Mouse (Mus musculus): ENCODE measurements around the gene Tbc1d24.

Gene Tbc1d24

DNA sequence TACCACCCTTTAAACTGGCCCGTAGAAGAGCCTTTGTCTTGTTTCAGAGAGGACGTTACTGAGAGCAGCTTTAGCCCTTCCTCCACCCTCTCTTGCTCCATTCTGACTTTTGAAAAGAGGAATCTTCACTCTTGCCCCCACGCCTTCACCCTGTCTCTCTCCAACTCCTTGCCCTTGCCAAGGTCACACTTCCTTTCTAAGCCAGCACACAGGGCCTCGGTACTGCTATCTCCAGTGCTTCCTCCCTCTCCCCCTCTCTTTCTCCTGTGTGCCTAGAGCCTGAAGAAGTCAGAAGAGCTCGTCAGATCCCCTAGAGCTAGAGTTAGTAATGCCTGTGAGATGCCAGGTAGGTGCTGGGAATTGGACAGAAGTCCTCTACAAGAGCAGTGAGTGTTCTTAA is 34.6 kb downstream of the Tbc1d24 start:
- DNase-seq: no peak

DNA sequence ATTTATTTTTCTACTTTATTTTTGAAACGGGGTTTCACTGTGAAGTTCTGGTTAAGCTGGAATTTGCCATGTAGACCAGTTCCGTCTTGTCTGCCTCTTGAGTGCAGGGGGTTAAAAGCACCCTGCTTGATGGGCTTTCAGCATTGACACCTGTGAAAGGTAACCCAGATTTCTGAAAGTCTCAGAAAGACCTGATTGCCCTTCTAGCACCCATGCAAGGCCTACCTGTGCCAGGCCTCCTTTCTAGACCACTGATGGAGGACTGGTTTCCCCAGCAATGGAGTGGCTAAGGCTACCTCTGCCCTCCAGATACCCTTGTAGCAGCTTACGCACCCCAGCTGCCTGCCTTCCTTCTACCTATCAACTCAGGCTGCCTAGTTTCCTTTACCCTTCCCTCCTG is 35.2 kb downstream of the Tbc1d24 start:
- DNase-seq: no peak

DNA sequence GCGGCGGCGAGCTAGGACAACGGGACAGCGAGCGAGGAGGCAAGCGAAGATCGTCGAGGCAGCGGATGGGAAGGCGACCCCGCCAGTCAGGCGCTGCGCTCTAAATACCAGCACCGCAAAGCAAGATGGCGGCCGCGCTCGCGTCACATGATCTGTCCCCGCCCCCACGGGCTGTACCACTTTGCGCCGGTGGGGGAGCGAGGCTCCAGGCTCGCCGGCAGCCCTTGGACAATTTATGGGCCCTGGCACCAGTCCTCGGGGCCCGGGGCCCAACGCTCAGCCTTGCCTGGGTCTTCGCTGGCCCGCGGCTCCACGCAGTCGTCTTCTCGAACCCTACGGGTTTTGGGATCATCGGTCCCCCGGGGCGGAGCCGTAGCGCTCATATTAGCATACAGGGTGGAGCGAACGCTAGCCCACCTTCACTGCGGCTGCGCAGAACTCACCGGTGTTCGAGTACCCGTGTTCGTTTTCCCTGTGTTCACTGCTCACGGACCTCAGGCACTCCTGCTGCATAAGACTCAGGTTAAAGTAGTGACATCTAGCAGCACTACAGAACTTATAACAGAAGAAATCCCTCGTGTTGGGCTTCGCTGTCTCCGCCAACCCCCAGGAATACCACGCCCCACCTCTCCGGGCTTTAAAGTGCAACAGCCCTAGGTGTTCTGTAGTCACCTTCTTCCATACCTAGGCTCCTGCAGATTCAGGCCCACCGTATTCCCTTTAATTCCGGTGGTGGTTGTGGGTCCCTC is 35.9 kb downstream of the Tbc1d24 start, which contains the start of gene Atp6v0c:
Atp6v0c (minus strand) TSS at position 386 of the 749 bp plus-strand sequence.
- peak; percentile 98 for DNase-seq

DNA sequence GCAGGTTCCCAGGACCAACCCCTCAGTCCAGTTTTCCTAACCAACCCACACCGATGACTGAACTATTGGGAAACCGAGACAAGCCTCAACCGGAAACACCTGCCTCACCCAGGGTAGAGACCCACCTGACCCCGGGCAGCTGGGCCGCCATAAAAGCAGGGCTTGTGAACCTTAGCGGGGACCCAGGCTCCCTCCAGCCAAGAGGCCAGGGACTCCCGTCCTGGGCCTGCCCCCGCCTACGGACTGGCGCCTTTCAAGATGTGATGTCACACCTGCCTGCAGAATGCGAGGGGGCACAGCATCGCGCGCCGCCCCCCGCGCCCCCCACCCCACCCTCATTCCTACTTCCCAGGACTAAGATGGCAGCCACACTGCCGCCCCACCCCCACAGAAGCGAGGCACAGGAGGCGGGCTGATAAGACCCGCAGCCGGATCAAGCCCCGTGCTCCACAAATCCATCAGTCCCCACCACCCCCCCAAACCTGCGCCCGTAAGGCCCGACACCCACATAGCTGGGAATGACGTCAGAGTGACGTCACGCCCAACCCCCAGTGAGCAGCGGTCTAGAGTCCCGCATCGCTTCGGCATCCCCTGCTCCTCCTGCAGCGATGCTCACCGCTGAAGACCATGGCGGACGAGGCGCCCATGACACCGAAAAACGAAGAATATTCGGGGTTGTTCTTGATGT is 36.6 kb downstream of the Tbc1d24 start:
- DNase-seq: peak; percentile 73

DNA sequence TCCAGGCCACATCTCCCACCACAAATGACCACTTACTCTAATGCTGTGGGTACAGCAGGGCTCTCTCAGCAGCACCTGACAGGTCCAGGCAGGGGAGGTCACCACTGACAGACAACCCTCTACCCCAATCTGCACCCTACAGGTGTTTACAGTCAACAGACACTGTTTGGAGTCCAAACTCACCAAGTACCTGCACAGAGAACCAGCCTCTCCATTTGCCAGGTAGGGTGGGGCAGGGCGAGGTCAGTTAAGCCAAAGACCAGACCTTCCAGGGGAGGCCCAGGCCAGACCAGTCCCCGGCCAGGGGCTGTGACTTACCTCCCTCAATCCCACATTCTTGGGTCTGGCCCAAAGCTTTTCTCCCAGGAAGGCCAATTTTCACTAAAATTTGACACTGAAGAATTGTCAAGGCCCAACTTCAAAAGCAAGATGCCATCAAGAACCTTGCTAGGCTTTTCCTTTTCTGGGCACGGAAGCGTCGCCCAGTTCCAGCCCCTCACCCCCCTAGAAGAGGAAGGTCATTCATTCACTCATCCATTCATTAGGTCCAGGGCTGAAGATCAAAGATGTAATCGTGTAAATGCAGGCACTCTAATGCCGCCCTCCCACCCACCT is 37.4 kb downstream of the Tbc1d24 start:
- no peak for DNase-seq

DNA sequence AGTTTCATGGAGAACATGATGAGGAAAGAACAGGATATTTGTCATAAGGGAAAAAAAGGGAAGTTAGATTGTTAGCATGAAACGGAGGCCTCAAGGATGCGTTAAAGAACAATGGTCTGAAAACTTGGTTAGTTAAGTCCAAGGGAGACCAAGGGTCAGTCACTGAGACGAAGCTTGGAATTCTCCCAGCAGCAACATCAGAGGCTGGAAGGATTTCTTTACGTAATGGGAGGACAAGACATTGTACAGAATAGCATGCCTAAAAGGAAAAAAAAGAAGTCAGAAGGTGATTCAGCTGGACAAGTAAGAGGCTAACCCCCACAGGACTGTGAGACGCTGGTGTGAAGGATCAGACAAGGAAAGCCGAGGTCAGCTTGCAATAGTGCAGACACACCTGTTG is 38.2 kb downstream of the Tbc1d24 start:
- DNase-seq: no peak

DNA sequence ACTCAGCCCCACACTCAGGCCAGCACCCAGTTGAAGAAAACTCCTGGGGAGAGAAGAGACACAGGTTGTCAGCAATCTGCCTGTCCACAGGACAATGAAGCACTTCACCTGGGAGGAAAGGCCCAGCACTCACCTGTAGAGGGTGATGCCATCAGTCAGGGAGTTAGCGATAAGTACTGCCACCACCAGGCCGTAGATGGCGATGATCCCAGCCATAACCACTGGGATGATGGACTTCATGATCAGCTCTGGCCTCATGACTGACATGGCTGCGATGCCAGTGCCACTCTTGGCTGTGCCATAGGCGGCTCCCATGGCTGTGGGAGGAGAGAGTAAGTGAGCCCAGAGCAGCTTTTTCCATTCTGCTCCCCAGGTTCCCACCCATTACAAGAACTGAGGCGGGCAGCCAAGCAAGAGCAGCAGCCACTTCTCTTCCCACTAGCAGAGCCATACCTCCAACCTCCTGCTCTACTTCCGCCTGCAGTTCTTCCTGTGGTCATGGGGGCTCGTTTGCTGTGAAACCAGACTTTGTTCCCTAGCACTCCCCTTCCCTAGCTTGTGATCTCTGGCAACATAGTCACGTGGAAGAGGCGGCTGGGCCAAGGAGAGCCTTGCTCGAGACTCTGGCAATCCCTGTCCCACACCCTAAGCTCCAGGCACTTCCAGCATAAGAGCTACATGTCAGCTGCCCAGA is 40.6 kb downstream of the Tbc1d24 start:
- no peak for DNase-seq

DNA sequence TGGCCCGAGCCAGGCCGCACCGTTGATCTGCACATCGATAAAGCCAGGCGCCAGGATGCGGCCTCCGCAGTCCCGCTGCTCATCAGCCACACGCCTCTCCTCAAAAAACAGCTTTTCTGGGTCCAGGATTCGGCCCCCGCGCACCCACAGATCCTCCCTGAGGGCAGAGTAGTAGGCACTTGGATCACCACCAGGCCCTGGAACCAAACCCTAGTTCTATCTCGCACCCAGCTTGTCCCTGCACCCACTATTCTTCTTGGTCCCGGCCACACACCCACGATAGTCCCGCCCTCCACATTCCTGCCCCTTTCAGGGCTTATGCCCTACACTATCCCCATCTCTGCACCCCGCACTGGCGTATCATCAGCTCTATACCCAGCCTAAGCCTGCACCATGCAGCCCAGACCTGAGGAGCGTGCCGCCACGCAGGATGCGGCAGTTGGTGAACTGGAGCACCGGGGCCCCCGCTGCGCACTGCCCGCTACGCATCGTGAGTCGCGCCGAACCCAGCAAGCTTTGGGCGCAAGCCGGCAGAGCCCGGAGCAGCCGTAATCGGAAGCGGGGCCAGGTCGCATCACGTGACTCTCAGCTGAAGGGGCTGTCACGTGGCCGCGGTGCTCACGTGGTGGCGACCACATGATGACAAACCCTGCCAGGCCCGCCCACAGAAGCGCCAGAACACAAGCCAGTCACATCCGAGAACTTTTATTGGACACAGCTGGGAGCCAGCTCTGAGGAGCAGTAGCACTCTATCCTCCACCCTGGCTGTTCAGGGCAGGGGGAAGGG is 42.0 kb downstream of the Tbc1d24 start, which contains the start of gene Amdhd2:
Amdhd2 (minus strand) TSS at position 591 of the 787 bp plus-strand sequence.
- DNase-seq: peak; percentile 91

DNA sequence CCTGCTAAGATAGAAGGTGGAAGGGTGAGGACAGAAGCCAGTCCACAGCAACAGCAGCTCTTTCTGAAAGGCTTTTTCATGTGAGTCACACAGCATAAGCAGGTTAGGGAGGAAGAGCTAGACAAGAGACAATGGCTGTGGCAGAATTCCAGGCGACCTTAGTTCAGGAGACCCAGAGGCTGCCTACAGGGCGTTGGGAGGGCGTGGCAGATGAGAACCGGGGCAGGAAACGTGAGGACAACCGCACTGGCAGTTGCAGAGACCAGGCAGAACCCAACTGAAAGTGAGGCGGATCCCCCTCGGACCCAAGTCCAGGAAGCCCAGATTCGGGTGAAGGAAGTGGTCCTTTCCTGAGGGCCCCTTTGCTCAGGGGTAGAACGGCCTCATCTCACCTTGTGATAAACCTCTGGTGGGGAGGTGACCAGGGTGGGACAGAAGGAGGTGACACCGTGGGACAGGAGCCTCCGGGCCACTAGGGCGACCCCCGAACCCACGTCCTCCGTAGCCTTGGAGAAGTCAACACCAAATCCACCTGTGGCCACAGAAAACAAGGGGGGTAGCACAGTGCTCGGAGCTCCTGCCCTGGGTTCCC is 42.7 kb downstream of the Tbc1d24 start:
- DNase-seq: no peak

DNA sequence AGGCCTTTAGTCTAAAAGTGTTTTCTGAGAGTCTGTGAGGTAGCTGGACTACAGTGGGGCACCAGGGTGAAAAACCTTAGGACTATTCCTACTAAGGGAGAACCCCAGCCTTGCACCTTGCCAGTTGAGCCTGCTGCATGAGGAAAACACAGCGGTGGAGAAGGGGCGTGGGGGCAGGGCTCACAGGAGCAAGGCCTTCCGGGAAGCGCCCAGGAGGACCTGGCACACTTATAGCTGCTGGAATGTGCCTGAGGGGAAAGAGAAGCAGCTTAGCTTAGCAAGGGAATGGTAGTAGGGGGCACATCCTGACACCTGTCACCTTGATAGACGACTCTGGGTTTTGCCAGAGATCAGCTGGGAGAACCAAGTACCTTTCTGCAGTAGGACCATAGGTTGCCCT is 43.9 kb downstream of the Tbc1d24 start:
- DNase-seq: no peak

DNA sequence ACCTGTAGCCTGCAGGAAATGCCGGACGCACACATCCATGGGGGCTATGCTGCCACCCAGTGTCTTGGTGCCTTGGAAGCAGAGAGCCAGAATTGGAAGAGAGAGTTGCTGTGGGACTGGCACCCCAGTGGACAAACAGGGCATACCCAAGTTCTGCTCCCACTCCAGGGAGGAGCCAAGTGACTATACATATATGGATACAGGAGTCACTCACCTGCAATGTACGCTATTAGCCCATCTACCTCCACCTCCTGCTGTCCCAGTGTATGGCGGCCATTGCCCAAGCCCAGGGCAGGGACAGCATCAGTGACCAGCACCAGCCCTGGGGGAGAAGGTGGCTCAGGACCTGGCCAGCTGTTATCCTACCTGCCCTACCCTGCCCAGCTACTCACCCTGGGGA is 47.8 kb downstream of the Tbc1d24 start:
- DNase-seq: no peak

DNA sequence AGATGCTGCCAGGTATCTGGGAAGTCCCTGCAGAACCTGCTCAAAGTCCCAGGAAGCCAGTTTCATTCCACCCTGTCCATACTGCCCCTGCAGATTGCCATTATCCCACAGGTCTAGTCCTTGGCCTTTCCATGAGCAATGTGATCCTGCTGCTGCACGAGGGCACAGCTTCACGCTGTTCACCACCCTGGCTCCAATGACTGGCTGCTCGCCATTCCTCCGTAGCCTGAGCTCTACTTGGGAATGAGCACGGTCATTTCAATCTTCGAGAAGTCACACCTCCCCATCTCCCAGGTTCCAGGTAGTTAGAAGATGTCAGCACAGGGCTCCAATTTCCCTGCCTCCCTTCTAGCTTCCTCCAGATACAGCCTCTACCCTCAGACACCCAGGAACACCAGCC is 48.2 kb downstream of the Tbc1d24 start:
- no peak for DNase-seq

DNA sequence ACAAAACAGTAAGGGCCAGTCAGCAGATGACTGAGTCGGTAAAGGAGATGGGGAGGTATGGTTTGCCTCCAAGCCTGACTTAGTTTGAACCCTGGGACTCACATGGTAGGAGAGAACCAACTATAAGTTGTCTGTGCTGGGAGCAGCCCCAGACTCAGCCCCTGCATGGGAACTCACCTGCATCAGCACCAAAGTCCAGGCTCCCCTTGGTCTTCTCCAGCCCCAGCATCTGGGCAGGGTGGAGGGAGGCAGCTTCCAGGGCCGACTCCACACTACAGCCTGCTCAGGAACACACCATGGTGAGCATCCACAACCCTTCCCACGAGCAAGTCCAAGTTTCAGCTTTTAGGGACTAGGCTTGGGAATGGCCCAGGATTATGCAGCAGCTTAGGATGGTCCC is 49.0 kb downstream of the Tbc1d24 start:
- no peak for DNase-seq

DNA sequence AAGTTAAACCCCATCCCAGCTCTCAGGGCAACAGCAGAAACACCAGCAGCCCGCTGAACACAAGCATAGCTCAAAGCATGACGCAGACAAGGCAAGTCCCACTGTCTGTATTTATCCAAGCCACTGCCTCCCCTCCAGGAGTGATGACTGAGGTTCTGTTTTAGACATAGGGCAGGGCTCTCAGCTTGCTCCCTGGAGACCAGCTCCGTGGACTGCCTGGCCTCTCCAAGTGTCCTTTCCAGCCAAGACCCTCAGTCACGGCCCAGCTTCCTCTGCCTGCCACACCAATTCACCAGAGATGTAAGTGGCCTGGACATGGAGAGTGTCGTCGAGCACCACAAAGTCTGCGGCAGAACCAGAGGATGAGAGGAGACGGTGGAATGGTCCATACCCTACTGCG is 49.6 kb downstream of the Tbc1d24 start:
- DNase-seq: no peak

DNA sequence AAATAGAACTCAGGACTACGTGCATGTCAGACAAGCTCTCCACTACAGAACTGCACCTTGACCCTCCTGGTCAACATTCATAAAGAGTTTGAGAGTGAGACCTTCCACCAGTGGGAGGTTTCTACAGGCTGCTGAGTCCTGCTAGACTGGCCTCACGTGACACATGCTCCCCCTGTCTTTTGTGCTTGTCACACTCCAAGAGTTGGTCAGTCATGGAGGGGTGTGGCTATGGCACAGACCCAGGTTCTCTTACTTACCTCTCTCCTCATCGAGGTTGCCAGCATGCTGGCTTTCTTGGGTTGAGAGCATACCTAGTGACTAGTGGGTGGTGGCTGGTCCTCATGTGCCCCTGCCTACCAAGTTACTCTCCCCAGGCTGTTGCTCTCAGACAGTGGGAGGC is 50.9 kb downstream of the Tbc1d24 start:
- DNase-seq: no peak

DNA sequence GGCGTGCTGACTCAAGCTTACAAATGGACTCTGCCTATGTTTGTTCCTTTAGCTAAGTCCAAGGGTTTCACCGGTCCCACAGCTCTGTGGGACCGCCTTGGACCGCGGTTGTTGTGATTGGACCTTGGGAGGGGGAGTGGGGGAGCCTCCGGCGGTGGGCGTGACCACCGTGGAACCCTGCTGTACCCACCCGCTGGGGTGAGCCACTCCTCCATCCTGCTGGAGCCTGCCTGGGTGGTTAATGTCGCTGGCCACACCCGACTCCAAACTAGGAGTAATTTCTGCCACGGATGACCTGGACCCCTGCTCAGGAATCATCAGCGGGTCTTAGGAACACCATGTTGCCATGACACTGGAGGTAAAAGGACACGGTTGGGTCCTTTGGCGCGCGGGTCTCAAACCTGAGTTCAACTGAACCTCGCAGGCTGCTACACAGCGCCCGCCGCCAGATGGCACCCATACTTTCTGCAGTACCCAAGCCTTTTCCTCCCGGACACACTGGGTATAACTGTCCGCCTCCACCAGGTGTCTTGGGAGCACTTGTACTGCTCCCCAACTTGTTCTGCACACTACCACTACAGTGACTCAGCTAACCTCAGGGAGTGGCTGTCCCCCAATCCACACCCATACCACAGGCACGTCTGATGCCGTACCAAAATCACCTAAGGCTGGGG is 53.3 kb downstream of the Tbc1d24 start:
- DNase-seq: peak; percentile 77

DNA sequence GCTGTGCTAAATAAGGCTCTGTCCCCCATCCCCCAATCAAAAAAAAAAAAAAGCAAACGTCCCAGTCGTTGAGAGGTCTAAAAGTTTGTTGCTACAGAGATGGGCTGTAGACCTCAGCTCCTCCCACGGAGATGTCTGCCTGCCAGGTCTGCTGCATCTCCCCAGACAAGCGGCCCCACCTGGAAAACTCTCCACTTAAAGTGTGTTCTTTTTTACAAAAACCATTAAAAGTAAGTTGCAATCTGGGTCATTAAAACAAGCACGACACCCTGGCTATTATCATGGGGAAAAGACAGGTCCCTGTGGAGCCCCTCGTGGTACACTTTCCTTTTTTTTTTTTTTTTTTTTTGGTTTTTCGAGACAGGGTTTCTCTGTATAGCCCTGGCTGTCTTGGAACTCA is 54.0 kb downstream of the Tbc1d24 start:
- DNase-seq: no peak

DNA sequence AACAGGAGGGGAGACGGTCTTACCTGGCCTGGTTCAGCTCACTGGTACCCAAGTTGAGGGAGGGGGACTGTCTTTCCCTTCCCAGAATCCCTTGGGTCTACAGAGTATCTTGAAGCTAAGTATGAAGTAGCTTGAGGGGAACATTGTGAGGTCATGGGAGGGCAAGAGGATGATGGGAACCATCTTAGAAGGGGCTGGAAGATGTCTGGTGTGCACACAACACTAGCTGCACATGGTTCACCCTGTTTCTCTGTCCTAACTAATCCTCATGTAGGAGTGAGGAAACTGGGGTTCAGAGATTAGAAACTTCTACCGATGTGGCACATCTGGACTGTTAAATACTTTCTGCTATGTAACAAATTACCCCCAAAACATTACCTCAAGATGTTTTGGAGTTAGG is 54.5 kb downstream of the Tbc1d24 start, which contains the start of gene Pdpk1:
Pdpk1 (minus strand) TSS at position 101 of the 400 bp plus-strand sequence.
- no peak for DNase-seq

DNA sequence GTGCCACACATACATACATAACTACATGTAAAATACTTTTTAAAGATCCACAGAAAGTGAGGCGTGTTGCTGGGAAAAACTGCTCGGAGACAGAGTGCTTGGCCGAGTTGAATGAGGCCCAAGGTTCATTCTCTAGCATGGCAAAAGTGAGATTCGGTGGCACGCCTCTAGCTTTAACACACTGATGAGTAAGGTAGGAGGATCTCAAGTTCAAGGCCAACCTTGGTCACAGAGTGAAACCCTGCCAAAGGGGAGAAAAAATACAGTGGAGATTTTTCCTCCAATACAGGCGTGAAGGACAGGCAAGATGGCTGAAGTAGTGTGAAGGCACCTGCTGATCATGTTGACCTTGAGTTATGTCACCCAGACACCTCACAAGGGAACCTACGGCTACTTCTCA is 55.9 kb downstream of the Tbc1d24 start:
- no peak for DNase-seq

DNA sequence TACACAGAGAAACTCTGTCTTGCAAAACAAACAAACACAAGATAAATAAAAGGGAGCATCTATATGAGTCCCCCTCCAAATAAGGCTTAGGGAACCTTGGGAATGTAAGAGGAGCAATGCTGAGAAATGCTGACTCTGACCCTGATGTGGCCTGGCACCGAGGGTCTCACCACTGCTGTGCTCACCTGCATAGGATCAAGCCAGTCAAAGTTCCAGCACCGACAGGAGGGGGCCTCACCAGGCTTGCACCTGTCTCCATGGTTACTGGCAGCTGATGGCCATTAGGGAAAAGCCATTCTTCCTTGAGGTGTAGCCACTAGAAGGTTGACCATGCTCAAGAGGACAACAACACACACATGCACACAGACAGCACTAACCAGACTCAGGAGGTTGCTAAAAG is 62.5 kb downstream of the Tbc1d24 start:
- DNase-seq: no peak

DNA sequence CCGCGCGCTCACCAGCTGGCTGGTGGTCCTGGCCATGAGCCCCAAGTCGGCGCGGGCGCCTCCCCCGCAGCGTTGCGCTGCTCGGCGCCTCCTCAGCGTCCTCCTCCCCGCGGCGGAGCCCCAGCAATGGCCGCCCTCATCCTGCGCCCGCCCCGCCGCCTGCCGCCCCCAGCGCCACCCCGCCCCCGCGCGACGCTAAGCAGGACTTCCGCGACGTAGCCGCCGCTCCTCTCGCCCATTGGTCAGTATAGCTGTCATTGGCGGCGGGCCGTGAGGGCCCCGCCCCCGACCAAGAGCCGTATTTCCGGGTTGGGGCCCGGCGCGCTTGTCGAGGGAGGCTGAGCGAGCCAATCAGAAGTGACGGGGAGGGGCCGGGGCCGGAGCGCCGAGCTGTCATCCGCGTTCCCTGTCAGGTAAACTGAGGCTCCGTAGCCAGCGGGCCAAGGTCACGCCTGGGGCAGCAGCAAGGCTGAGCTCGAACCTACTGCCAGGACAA is 63.9 kb downstream of the Tbc1d24 start:
- peak; percentile 97 for DNase-seq
